Mouse (Mus musculus) lung, postnatal 0 days (tissue): ENCODE measurements around the gene Rcsd1. TPM values are rescaled to one million over a fixed set of nuclear protein-coding genes. Genes with fewer than 3 reads are reported as not detected.

Experiments used
- ATAC-seq: fragments of 200-750 bp; cut with Nextera tagmentation; 2 replicates; pipeline ENCODE4 v1.8.0; 2017; ENCODE audit warnings: moderate library complexity
- DNase-seq: peaks from one replicate; pipeline ENCODE4 v3.0.0-alpha.2; 2016; ENCODE audit warnings: low spot score
- H3K27ac ChIP-seq: fragments of 300-500 bp; sonication (generic); 2 replicates; pipeline ENCODE4 v1.5.1; 2014; ENCODE audit warnings: antibody characterized with exemption, mild to moderate bottlenecking, low read length, mixed read lengths
- H3K27me3 ChIP-seq: fragments of 300-500 bp; sonication (generic); replicated peaks from 2 replicates; pipeline ENCODE4 v1.6.1; 2014; ENCODE audit warnings: low read length, mixed read lengths; ENCODE audit not compliant: insufficient read depth
- H3K36me3 ChIP-seq: fragments of 300-500 bp; sonication (generic); 2 replicates; pipeline ENCODE4 v1.6.1; 2014; ENCODE audit warnings: low read length, mixed read lengths; ENCODE audit not compliant: insufficient read depth
- H3K4me1 ChIP-seq: fragments of 300-500 bp; sonication (generic); 2 replicates; pipeline ENCODE4 v1.6.1; 2014; ENCODE audit warnings: antibody characterized with exemption, low read depth, low read length, mixed read lengths; ENCODE audit not compliant: insufficient read depth
- H3K4me2 ChIP-seq: fragments of 300-500 bp; sonication (generic); replicated peaks from 2 replicates; pipeline ENCODE4 v1.6.1; 2014; ENCODE audit warnings: low read depth, mild to moderate bottlenecking, low read length, moderate library complexity, mixed read lengths
- H3K4me3 ChIP-seq: fragments of 300-500 bp; sonication (generic); 2 replicates; pipeline ENCODE4 v1.5.1; 2014; ENCODE audit warnings: low read depth, low read length
- H3K9ac ChIP-seq: fragments of 300-500 bp; sonication (generic); replicated peaks from 2 replicates; pipeline ENCODE4 v1.6.1; 2014; ENCODE audit warnings: low read depth, mild to moderate bottlenecking
- H3K9me3 ChIP-seq: fragments of 300-500 bp; sonication (generic); 2 replicates; pipeline ENCODE4 v1.6.1; 2016; ENCODE audit warnings: low read length, mixed read lengths
- CTCF ChIP-seq: IDR thresholded peaks from 2 replicates; pipeline ENCODE4 v1.5.1; 2016; ENCODE audit warnings: antibody characterized with exemption, mild to moderate bottlenecking
- EP300 ChIP-seq: IDR thresholded peaks from 2 replicates; pipeline ENCODE4 v1.6.1; 2016; ENCODE audit warnings: antibody characterized with exemption, mild to moderate bottlenecking, control low read depth
- WGBS: fragments of 180-500 bp; shearing (Covaris S2); extraction: QIAGEN DNeasy Blood & Tissue Kit; methylation state at CpG from one replicate; pipeline ENCODE4 v1.1.7; 2014; 5-methylcytosine and 5-hydroxymethylcytosine counted together
- polyA plus RNA-seq: library from polyadenylated mRNA; unstranded; fragments of >200 nt; fragmentation: Nextera tagmentation; extraction: Ambion mirVana; gene quantifications from 2 replicates; pipeline ENCODE4 v1.2.1, GENCODE M21; 2015

Gene Rcsd1
- polyA plus RNA-seq, 1 experiment from 2014 or later, result 49.6 TPM

DNA sequence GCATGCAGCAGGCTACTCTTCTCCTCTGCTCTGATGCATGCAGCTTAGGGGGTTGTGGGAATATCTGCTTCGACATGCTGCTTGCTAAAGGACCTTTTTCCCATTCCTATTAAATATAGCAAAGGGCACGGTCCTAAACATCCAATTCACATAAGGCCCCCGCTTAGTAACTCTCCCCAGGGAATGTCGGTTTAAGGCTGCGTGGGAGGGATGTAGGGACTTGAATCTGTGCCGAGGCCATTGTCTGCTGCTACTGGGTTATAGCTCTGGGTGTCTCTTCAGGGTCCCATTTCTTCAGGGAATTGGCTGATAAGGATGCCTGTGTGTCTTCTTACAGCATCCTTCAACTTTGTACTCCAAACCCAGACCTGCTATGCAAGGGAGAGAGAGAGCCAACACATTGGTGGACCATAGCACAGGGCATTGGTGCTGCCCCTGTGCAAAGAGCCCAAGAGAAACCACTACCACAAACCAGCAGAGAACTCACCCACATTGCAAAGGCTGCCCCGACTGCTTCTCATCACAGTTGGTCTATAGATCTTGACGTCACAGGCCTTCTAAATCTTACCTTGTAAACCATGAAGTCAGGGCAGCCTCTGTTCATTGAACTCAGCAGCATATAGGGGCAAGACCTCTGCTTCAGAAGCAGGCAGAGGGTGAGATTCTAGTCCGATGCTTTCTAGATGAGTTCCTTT lies 724 bp downstream of the Rcsd1 start:
- peak overlapping the region; percentile 66; the same call in 1 of the 2 replicates for H3K4me3 ChIP-seq
- H3K4me1 ChIP-seq, result no peaks in the 10 kb centered on the region
- H3K4me2 ChIP-seq, result peak overlapping the region; percentile 91
- no peak for TF ChIP-seq EP300
- TF ChIP-seq CTCF, result no peak
- H3K9ac ChIP-seq, result no peak overlapping the region; the same call in 1 of the 2 replicates
- H3K9me3 ChIP-seq, result no peaks in the 10 kb centered on the region
- H3K27ac ChIP-seq, result peak overlapping the region; percentile 86; the same call in 1 of the 2 replicates
- no peaks in the 10 kb centered on the region for H3K27me3 ChIP-seq
- no peak for DNase-seq
- H3K36me3 ChIP-seq, result no peaks in the 10 kb centered on the region
- no peak for ATAC-seq
- WGBS, result 41% methylated on average over 9 of the region's 9 CpGs

DNA sequence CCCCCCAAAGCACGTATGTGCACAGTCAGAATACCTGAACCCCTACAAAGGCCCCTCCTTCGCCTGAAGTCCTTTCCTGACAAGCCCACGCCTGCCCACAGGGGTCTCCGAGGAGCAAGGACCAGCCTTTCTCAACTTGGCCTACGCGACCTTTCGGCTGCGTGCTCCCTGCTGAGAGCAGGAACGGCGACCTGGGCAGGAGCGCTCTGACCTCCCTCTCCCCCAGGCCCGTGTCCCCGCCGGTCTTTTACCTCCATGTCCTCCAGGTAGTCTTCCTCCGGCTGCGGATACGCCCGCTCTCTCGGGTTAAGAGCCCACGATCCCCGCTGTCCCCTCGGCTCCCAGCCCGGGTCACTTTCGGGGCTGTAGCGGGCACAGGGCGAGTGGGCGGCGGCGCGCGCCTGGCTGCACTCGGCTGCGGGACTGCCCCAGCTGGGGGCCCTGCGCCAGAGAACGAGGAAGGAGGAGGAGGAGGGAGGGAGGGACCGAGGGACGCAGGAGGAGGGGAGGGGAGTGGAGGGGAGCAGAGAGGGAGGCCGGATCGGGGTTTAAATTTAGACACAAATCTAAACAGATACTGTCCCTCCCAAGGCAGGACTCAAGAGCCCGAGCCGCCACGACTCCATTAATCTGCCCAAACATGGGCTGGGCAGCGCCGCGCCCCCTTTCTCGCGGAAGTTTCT lies 1.8 kb downstream of the Rcsd1 start:
- H3K4me2 ChIP-seq, result peak overlapping the region; percentile 91
- peaks cover 2% of the 10 kb centered on the region; the same call in 1 of the 2 replicates for H3K4me1 ChIP-seq
- peak overlapping the region; percentile 86 for H3K27ac ChIP-seq
- under 1% methylated on average over 39 of the region's 47 CpGs for WGBS
- no peak for TF ChIP-seq EP300
- TF ChIP-seq CTCF, result peak; percentile 14; the same call in 1 of the 2 replicates
- no peaks in the 10 kb centered on the region for H3K27me3 ChIP-seq
- H3K9me3 ChIP-seq, result no peaks in the 10 kb centered on the region
- DNase-seq (peak; percentile 85), ATAC-seq (peak; percentile 88)
- peak overlapping the region; percentile 76 for H3K9ac ChIP-seq
- peak overlapping the region; percentile 66 for H3K4me3 ChIP-seq
- no peaks in the 10 kb centered on the region for H3K36me3 ChIP-seq

DNA sequence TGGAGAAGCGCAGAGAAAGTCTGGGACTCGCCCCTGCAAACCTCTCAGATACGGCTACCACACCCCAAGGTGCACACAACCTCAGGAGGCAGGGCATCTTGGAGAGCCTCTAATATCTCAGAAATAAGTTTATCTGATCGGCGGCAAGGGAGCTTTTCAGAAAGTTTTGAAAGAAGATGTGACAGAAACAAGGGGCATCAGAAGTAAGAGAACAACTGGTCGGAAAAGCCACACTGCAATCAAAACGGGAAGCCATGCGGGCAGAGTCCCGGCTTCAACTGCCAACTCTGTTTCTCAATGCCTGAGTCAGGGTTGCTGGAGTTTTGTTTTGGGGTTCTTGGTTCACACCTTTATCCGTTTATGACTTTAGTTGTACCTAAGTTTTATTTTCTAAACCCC lies 2.3 kb downstream of the Rcsd1 start:
- DNase-seq, result no peak
- H3K4me2 ChIP-seq, result peak overlapping the region; percentile 91
- TF ChIP-seq EP300 (no peak), CTCF (no peak)

DNA sequence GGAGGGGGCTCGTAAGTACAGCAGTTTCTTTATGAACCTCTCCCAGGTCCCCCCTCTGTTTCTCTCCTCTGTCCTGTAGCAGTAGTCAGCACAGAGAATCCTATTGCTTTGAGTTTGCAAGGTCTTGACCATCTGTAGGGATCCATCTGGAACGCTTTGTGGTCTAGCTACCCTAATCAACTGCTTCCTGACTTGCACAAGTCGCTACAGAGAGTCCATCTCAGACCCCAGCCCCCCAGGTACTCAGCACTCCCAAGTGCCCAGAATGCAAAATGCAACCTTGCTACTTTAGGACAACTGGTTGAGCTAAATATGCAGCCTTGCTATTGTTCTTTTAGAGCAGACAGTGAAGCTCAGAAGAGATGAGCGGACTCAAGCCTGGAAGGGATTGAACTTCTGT lies 3.1 kb downstream of the Rcsd1 start:
- H3K4me1 ChIP-seq, result peaks cover 14% of the 10 kb centered on the region

More for the DNA sequence above, 2.3 kb downstream of the Rcsd1 start:
- Histone ChIP-seq H3K9ac (peak overlapping the region; percentile 76), H3K36me3 (no peaks in the 10 kb centered on the region), H3K4me3 (peak overlapping the region; percentile 66), H3K27me3 (no peaks in the 10 kb centered on the region), H3K27ac (peak overlapping the region; percentile 86), H3K4me1 (peaks cover 8% of the 10 kb centered on the region), H3K9me3 (no peaks in the 10 kb centered on the region)
- 16% methylated on average over 10 of the region's 10 CpGs for WGBS
- no peak for ATAC-seq

DNA sequence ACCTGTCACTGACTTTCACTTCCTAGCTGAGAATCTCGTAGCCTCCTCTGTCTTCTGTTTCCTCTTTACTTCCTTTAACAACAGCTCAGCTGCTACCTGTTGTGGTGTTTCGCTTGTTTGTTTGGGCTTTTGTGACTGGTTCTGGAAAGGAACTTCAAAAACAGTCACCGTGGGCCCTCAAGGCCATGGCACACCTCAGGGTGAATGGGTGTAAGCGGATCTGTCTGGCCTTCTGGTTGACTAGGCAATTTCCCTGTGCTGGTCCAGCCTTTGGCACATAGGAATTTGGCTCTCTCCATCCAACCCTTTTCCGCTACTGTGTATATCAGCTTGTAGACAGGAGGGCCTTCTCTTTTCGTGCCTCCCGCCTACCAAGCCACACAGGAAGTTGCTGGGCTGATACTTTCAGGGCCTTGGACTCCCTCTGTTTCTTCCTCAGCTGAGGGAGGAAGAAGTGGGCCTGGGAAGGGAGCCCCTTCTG lies 3.6 kb downstream of the Rcsd1 start:
- peak overlapping the region; percentile 91 for H3K4me2 ChIP-seq
- no peak for DNase-seq
- no peaks in the 10 kb centered on the region for H3K9me3 ChIP-seq
- no peak overlapping the region for H3K9ac ChIP-seq
- no peak for ATAC-seq
- TF ChIP-seq EP300 (no peak), CTCF (no peak)
- peak overlapping the region; percentile 66 for H3K4me3 ChIP-seq
- 62% methylated on average over 7 of the region's 7 CpGs for WGBS
- no peaks in the 10 kb centered on the region for H3K27me3 ChIP-seq
- no peaks in the 10 kb centered on the region for H3K36me3 ChIP-seq
- peak overlapping the region; percentile 86; the same call in 1 of the 2 replicates for H3K27ac ChIP-seq
- H3K4me1 ChIP-seq, result peaks cover 14% of the 10 kb centered on the region

More for the DNA sequence above, 3.1 kb downstream of the Rcsd1 start:
- H3K36me3 ChIP-seq, result no peaks in the 10 kb centered on the region
- no peaks in the 10 kb centered on the region for H3K27me3 ChIP-seq
- peak overlapping the region; percentile 86; the same call in 1 of the 2 replicates for H3K27ac ChIP-seq
- no peaks in the 10 kb centered on the region for H3K9me3 ChIP-seq
- TF ChIP-seq CTCF (no peak), EP300 (no peak)
- DNase-seq, result no peak
- H3K4me3 ChIP-seq, result peak overlapping the region; percentile 66
- peak overlapping the region; percentile 76; the same call in 1 of the 2 replicates for H3K9ac ChIP-seq
- H3K4me2 ChIP-seq, result peak overlapping the region; percentile 91
- 60% methylated on average over 4 of the region's 4 CpGs for WGBS
- no peak for ATAC-seq

DNA sequence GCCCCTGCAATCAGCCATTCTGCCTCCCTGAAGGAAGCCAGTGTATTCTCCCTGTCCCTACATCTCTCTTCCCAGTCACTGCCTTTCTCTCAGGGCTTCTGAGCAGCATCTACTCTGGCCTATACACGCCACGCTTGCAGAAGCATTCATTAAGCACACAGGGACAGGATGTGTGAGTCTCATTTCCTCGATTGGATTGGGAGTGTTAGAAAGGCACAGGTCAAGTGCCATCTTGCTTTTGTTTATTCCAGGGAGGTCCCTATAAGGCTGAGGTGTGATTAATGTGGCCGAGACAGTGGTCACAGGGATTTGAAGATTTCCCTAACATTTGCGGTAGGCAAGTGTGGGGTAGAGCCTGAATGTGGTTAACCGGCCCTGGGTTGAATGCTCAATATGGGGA lies 4.2 kb downstream of the Rcsd1 start:
- TF ChIP-seq EP300 (no peak), CTCF (no peak)
- no peaks in the 10 kb centered on the region for H3K27me3 ChIP-seq
- H3K9ac ChIP-seq, result no peak overlapping the region
- 47% methylated on average over 6 of the region's 6 CpGs for WGBS
- H3K4me1 ChIP-seq, result peaks cover 14% of the 10 kb centered on the region
- no peak for ATAC-seq
- no peak overlapping the region for H3K27ac ChIP-seq
- no peak overlapping the region for H3K4me3 ChIP-seq
- DNase-seq, result no peak
- H3K4me2 ChIP-seq, result peak overlapping the region; percentile 91
- H3K9me3 ChIP-seq, result no peaks in the 10 kb centered on the region
- H3K36me3 ChIP-seq, result no peaks in the 10 kb centered on the region
